Mouse (Mus musculus): Measurements from ENCODE around the gene Nrarp. TPM values are rescaled to one million over a fixed set of nuclear protein-coding genes. Genes with fewer than 3 reads are reported as not detected.

Gene Nrarp
- polyA plus RNA-seq, 1 experiment: 50.0 TPM

GRCm38 (mm10) chr2:25175690-25176078 lies 4.9 kb upstream of the Nrarp start:
- TF ChIP-seq POLR2A (IDR thresholded peaks at IDR 0.05; ENCODE audit: borderline replicate concordance, extremely low read depth, insufficient read depth, insufficient read length, poor library complexity, severe bottlenecking) (no peak), CTCF (IDR thresholded peaks at IDR 0.05; ENCODE audit: borderline replicate concordance, extremely low read depth, insufficient read depth, insufficient read length) (no peak)
- DNase-seq (ENCODE audit: low read depth): no peak

- TF ChIP-seq CTCF (IDR thresholded peaks at IDR 0.05; ENCODE audit: borderline replicate concordance, extremely low read depth, insufficient read depth, insufficient read length) (no peak), POLR2A (IDR thresholded peaks at IDR 0.05; ENCODE audit: borderline replicate concordance, extremely low read depth, insufficient read depth, insufficient read length, poor library complexity, severe bottlenecking) (no peak)
- DNase-seq (ENCODE audit: low read depth): no peak
These were observed 4.0 kb upstream of the Nrarp start for GRCm38 (mm10) chr2:25176573-25176972.

- DNase-seq (ENCODE audit: low read depth): no peak
- TF ChIP-seq POLR2A (IDR thresholded peaks at IDR 0.05; ENCODE audit: borderline replicate concordance, extremely low read depth, insufficient read depth, insufficient read length, poor library complexity, severe bottlenecking): no peak
- TF ChIP-seq CTCF (IDR thresholded peaks at IDR 0.05; ENCODE audit: borderline replicate concordance, extremely low read depth, insufficient read depth, insufficient read length): no peak
These were observed 3.5 kb upstream of the Nrarp start for GRCm38 (mm10) chr2:25177076-25177475.

GRCm38 (mm10) chr2:25177685-25178084 lies 2.9 kb upstream of the Nrarp start:
- peak; percentile 92 for DNase-seq (ENCODE audit: low read depth)

GRCm38 (mm10) chr2:25178285-25178972 lies 2.1 kb upstream of the Nrarp start:
- peak; percentile 85 for DNase-seq (ENCODE audit: low read depth)
- TF ChIP-seq CTCF (IDR thresholded peaks at IDR 0.05; ENCODE audit: borderline replicate concordance, extremely low read depth, insufficient read depth, insufficient read length) (no peak), POLR2A (IDR thresholded peaks at IDR 0.05; ENCODE audit: borderline replicate concordance, extremely low read depth, insufficient read depth, insufficient read length, poor library complexity, severe bottlenecking) (no peak)

More at GRCm38 (mm10) chr2:25177685-25178084, 2.9 kb upstream of the Nrarp start:
- TF ChIP-seq CTCF (IDR thresholded peaks at IDR 0.05; ENCODE audit: borderline replicate concordance, extremely low read depth, insufficient read depth, insufficient read length): no peak
- TF ChIP-seq POLR2A (IDR thresholded peaks at IDR 0.05; ENCODE audit: borderline replicate concordance, extremely low read depth, insufficient read depth, insufficient read length, poor library complexity, severe bottlenecking): no peak

DNA sequence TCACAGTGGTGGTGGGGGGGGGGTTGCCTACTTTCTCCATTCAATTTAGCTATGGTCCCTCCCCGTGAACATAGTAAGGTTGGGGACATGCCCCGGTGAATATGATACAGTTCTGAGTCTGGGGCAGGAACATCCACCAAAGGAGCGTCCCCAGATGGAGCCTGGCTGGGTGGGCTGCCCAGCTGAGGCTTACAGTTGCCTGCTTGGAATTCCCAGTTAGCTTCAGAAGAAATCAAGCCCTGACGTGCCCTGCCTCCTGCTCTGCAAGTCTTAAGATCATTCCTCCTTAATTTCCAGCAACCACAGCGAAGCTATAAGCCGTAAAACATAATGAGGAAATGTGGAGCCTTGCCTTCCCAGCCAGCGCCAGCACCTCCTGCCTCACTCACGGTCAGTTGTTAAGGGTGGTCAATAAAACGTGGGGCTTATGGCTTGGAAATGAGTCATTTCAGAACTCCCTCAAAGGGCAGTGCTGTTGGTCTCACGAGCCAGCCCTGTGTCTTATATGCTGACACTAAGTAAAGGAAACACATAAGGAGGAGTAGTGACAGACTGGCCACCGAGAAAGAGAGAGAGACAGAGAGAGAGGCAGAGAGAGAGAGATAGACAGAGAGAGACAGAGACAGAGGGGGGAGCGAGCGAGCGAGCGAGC lies 866 bp upstream of the Nrarp start:
- peak; percentile 27 for DNase-seq (ENCODE audit: low read depth)
- no peak for TF ChIP-seq POLR2A (IDR thresholded peaks at IDR 0.05; ENCODE audit: borderline replicate concordance, extremely low read depth, insufficient read depth, insufficient read length, poor library complexity, severe bottlenecking)
- no peak for TF ChIP-seq CTCF (IDR thresholded peaks at IDR 0.05; ENCODE audit: borderline replicate concordance, extremely low read depth, insufficient read depth, insufficient read length)

- DNase-seq (ENCODE audit: low read depth): peak; percentile 80
These were observed 674 bp downstream of the Nrarp start for GRCm38 (mm10) chr2:25180973-25181890.

GRCm38 (mm10) chr2:25181891-25182397 lies 1.4 kb downstream of the Nrarp start:
- DNase-seq (ENCODE audit: low read depth): peak; percentile 43
- TF ChIP-seq CTCF (IDR thresholded peaks at IDR 0.05; ENCODE audit: borderline replicate concordance, extremely low read depth, insufficient read depth, insufficient read length) (no peak), POLR2A (IDR thresholded peaks at IDR 0.05; ENCODE audit: borderline replicate concordance, extremely low read depth, insufficient read depth, insufficient read length, poor library complexity, severe bottlenecking) (0 out of 2 replicates have a peak, but pooled peaks have one; percentile 10)

More at GRCm38 (mm10) chr2:25180973-25181890, 674 bp downstream of the Nrarp start:
- TF ChIP-seq CTCF (IDR thresholded peaks at IDR 0.05; ENCODE audit: borderline replicate concordance, extremely low read depth, insufficient read depth, insufficient read length): no peak
- no peak for TF ChIP-seq POLR2A (IDR thresholded peaks at IDR 0.05; ENCODE audit: borderline replicate concordance, extremely low read depth, insufficient read depth, insufficient read length, poor library complexity, severe bottlenecking)

GRCm38 (mm10) chr2:25182664-25183063 lies 2.1 kb downstream of the Nrarp start:
- TF ChIP-seq POLR2A (IDR thresholded peaks at IDR 0.05; ENCODE audit: borderline replicate concordance, extremely low read depth, insufficient read depth, insufficient read length, poor library complexity, severe bottlenecking) (peak; percentile 21; the same call in 1 of the 2 replicates), CTCF (IDR thresholded peaks at IDR 0.05; ENCODE audit: borderline replicate concordance, extremely low read depth, insufficient read depth, insufficient read length) (no peak)
- peak; percentile 93 for DNase-seq (ENCODE audit: low read depth)

- peak; percentile 13 for DNase-seq (ENCODE audit: low read depth)
- TF ChIP-seq POLR2A (IDR thresholded peaks at IDR 0.05; ENCODE audit: borderline replicate concordance, extremely low read depth, insufficient read depth, insufficient read length, poor library complexity, severe bottlenecking) (no peak), CTCF (IDR thresholded peaks at IDR 0.05; ENCODE audit: borderline replicate concordance, extremely low read depth, insufficient read depth, insufficient read length) (no peak)
These were observed 2.8 kb downstream of the Nrarp start for GRCm38 (mm10) chr2:25183336-25183735.

DNA sequence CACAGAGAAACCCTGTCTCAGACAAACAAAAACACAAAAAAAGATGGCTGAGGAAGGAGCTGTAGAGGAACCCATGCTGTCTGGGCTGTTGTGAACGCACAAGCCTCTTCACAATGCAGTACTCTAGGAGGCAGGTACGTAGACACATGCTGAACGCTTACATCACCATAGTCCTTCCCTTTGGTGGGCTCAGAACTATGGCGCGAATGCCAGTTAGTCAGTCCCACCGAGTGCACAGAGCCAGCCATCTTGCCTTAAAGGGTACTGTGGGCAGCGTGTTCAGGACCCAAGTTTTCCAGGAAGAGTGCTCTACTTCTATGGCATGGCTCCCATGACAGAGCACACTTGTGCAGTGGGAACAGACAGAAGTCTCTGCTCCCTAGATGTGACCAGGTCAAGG lies 3.9 kb downstream of the Nrarp start:
- TF ChIP-seq CTCF (IDR thresholded peaks at IDR 0.05; ENCODE audit: borderline replicate concordance, extremely low read depth, insufficient read depth, insufficient read length): no peak
- TF ChIP-seq POLR2A (IDR thresholded peaks at IDR 0.05; ENCODE audit: borderline replicate concordance, extremely low read depth, insufficient read depth, insufficient read length, poor library complexity, severe bottlenecking): no peak
- DNase-seq (ENCODE audit: low read depth): no peak
